Mouse (Mus musculus): ENCODE results near the gene Limch1. TPM values are rescaled to one million over a fixed set of nuclear protein-coding genes. Genes with fewer than 3 reads are reported as not detected.

Limch1 gene
- total RNA-seq, 2 experiments from 2014 or later = not detected

- no peak for ATAC-seq (replicated peaks; ENCODE audit: low FRiP score, poor library complexity, severe bottlenecking)
These were observed 163.3 kb downstream of the Limch1 start for GRCm38 (mm10) chr5:66908883-66909282.

GRCm38 (mm10) chr5:66909962-66910361 lies 164.3 kb downstream of the Limch1 start:
- no peak for ATAC-seq (replicated peaks; ENCODE audit: low FRiP score, poor library complexity, severe bottlenecking)

GRCm38 (mm10) chr5:66910610-66911009 lies 165.0 kb downstream of the Limch1 start:
- ATAC-seq (replicated peaks; ENCODE audit: low FRiP score, poor library complexity, severe bottlenecking) = no peak

- no peak for ATAC-seq (replicated peaks; ENCODE audit: low FRiP score, poor library complexity, severe bottlenecking)
These were observed 165.4 kb downstream of the Limch1 start for GRCm38 (mm10) chr5:66911068-66911467.

GRCm38 (mm10) chr5:66913791-66914190 lies 168.2 kb downstream of the Limch1 start:
- ATAC-seq (replicated peaks; ENCODE audit: low FRiP score, poor library complexity, severe bottlenecking) = no peak

- no peak for ATAC-seq (replicated peaks; ENCODE audit: low FRiP score, poor library complexity, severe bottlenecking)
These were observed 172.0 kb downstream of the Limch1 start for GRCm38 (mm10) chr5:66917353-66918315.

- ATAC-seq (replicated peaks; ENCODE audit: low FRiP score, poor library complexity, severe bottlenecking) = no peak
These were observed 173.0 kb downstream of the Limch1 start for GRCm38 (mm10) chr5:66918316-66919305.

GRCm38 (mm10) chr5:66922582-66922981 lies 177.0 kb downstream of the Limch1 start:
- ATAC-seq (replicated peaks; ENCODE audit: low FRiP score, poor library complexity, severe bottlenecking) = no peak

GRCm38 (mm10) chr5:66929291-66929690 lies 183.7 kb downstream of the Limch1 start:
- ATAC-seq (replicated peaks; ENCODE audit: low FRiP score, poor library complexity, severe bottlenecking) = no peak

- no peak for ATAC-seq (replicated peaks; ENCODE audit: low FRiP score, poor library complexity, severe bottlenecking)
These were observed 187.6 kb downstream of the Limch1 start for GRCm38 (mm10) chr5:66933134-66933804.

- no peak for ATAC-seq (replicated peaks; ENCODE audit: low FRiP score, poor library complexity, severe bottlenecking)
These were observed 189.0 kb downstream of the Limch1 start for GRCm38 (mm10) chr5:66934585-66934984.

- ATAC-seq (replicated peaks; ENCODE audit: low FRiP score, poor library complexity, severe bottlenecking) = no peak
These were observed 191.7 kb downstream of the Limch1 start for GRCm38 (mm10) chr5:66937376-66937775.

- ATAC-seq (replicated peaks; ENCODE audit: low FRiP score, poor library complexity, severe bottlenecking) = no peak
These were observed 196.3 kb downstream of the Limch1 start for GRCm38 (mm10) chr5:66941710-66942450.

GRCm38 (mm10) chr5:66942922-66943321 lies 197.3 kb downstream of the Limch1 start:
- no peak for ATAC-seq (replicated peaks; ENCODE audit: low FRiP score, poor library complexity, severe bottlenecking)

GRCm38 (mm10) chr5:66943521-66943920 lies 197.9 kb downstream of the Limch1 start:
- ATAC-seq (replicated peaks; ENCODE audit: low FRiP score, poor library complexity, severe bottlenecking) = no peak

- no peak for ATAC-seq (replicated peaks; ENCODE audit: low FRiP score, poor library complexity, severe bottlenecking)
These were observed 202.3 kb downstream of the Limch1 start for GRCm38 (mm10) chr5:66947958-66948357.

- ATAC-seq (replicated peaks; ENCODE audit: low FRiP score, poor library complexity, severe bottlenecking) = no peak
These were observed 203.6 kb downstream of the Limch1 start for GRCm38 (mm10) chr5:66949098-66949692.

GRCm38 (mm10) chr5:66953375-66953774 lies 207.7 kb downstream of the Limch1 start:
- no peak for ATAC-seq (replicated peaks; ENCODE audit: low FRiP score, poor library complexity, severe bottlenecking)

Measured in erythroblast, adult 5-6 weeks (primary cell).